Mouse (Mus musculus) kidney, postnatal 0 days (tissue): ENCODE results near the gene Lrrc4b. TPM values are rescaled to one million over a fixed set of nuclear protein-coding genes. Genes with fewer than 3 reads are reported as not detected.

ENCODE experiments used
- ATAC-seq: fragments of 200-750 bp; cut with Nextera tagmentation; replicated peaks from 2 replicates; pipeline ENCODE4 v1.8.0; 2017; ENCODE audit warnings: low read depth, moderate number of reproducible peaks, moderate TSS enrichment, moderate library complexity; ENCODE audit not compliant: low FRiP score
- DNase-seq: peaks from one replicate; pipeline ENCODE4 v3.0.0-alpha.2; 2016; ENCODE audit warnings: low spot score
- H3K27ac ChIP-seq: fragments of 300-500 bp; sonication (generic); 2 replicates; pipeline ENCODE4 v1.5.1; 2014; ENCODE audit warnings: mild to moderate bottlenecking
- H3K27me3 ChIP-seq: fragments of 300-500 bp; sonication (generic); 2 replicates; pipeline ENCODE4 v1.6.1; 2014; ENCODE audit warnings: low read length, mixed read lengths; ENCODE audit not compliant: insufficient read depth
- H3K36me3 ChIP-seq: fragments of 300-500 bp; sonication (generic); 2 replicates; pipeline ENCODE4 v1.6.1; 2014; ENCODE audit warnings: low read length, mixed read lengths; ENCODE audit not compliant: insufficient read depth
- H3K4me1 ChIP-seq: fragments of 300-500 bp; sonication (generic); replicated peaks from 2 replicates; pipeline ENCODE4 v1.6.1; 2014; ENCODE audit warnings: antibody characterized with exemption, low read length, mixed read lengths; ENCODE audit not compliant: insufficient read depth
- H3K4me2 ChIP-seq: fragments of 300-500 bp; sonication (generic); 2 replicates; pipeline ENCODE4 v1.6.1; 2014; ENCODE audit warnings: mild to moderate bottlenecking, low read length, moderate library complexity, mixed read lengths
- H3K4me3 ChIP-seq: fragments of 300-500 bp; sonication (generic); replicated peaks from 2 replicates; pipeline ENCODE4 v1.5.1; 2014; ENCODE audit warnings: low read depth, low read length
- H3K9ac ChIP-seq: fragments of 300-500 bp; sonication (generic); 2 replicates; pipeline ENCODE4 v1.6.1; 2014; ENCODE audit warnings: low read depth, low read length
- H3K9me3 ChIP-seq: fragments of 300-500 bp; sonication (generic); replicated peaks from 2 replicates; pipeline ENCODE4 v1.6.1; 2016; ENCODE audit warnings: low read length, inconsistent platforms, mixed read lengths
- CTCF ChIP-seq: IDR thresholded peaks from 2 replicates; pipeline ENCODE4 v1.5.1; 2016; ENCODE audit warnings: antibody characterized with exemption, low read depth, mild to moderate bottlenecking, moderate library complexity
- WGBS: fragments of 180-500 bp; shearing (Covaris S2); extraction: QIAGEN DNeasy Blood & Tissue Kit; methylation state at CpG from one replicate; pipeline ENCODE4 v1.1.7; 2014; 5-methylcytosine and 5-hydroxymethylcytosine counted together
- polyA plus RNA-seq: library from polyadenylated mRNA; unstranded; fragments of >200 nt; fragmentation: Nextera tagmentation; extraction: Ambion mirVana; gene quantifications from 2 replicates; pipeline ENCODE4 v1.2.1, GENCODE M21; 2015

The Lrrc4b gene
- polyA plus RNA-seq, 1 experiment from 2014 or later: 0.26 TPM

DNA sequence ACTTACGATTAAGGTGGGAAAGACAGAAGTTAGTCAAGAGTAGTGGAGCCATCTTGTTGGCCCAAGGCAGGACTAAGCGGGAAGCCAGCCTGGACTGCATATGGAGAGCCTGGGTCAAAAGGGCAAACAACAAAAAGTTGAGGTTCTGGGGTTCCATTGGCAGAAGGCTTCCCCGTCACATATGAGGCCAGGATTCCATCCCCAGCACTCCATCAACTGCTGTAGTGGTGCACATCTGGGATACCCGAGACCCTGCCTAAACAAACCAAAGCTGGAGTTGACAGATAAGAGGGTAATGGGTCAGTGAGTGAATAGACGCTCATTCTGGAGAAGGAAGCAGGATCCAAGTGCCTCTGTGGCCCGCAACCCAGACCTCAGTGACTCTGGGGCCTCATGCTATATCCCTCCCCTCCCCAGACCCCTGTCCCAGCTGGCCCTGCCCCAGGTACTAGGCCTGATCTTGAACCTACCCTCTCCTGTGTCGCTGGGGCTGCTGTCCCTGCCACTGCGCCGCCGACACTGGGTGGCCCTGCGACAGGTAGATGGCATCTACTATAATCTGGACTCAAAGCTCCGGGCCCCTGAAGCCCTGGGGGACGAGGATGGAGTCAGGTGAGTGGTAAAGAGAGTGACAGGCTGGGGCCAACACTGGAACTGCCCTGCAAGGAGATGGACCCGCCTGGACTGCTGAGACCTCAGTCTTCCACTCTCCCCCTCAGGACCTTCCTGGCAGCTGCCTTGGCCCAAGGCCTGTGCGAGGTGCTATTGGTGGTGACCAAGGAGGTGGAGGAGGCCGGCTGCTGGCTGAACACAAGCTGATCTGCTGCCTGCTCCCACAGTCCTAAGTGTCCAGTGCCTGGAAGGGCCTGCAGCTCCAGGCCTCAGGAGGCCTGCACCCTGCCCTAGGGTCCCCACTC, 42.1 kb downstream of the Lrrc4b start:
- no peak overlapping the region for H3K4me2 ChIP-seq
- H3K9ac ChIP-seq: no peak overlapping the region
- no peaks in the 10 kb centered on the region for H3K36me3 ChIP-seq
- DNase-seq (no peak), ATAC-seq (no peak)
- H3K9me3 ChIP-seq: no peaks in the 10 kb centered on the region
- H3K4me3 ChIP-seq: no peak overlapping the region
- no peak for TF ChIP-seq CTCF
- 79% methylated on average over 16 of the region's 16 CpGs for WGBS
- 0 out of 2 replicates have a peak, but pooled peaks cover 7% of the 10 kb centered on the region for H3K4me1 ChIP-seq
- no peak overlapping the region for H3K27ac ChIP-seq
- 0 out of 2 replicates have a peak, but pooled peaks cover 8% of the 10 kb centered on the region for H3K27me3 ChIP-seq

DNA sequence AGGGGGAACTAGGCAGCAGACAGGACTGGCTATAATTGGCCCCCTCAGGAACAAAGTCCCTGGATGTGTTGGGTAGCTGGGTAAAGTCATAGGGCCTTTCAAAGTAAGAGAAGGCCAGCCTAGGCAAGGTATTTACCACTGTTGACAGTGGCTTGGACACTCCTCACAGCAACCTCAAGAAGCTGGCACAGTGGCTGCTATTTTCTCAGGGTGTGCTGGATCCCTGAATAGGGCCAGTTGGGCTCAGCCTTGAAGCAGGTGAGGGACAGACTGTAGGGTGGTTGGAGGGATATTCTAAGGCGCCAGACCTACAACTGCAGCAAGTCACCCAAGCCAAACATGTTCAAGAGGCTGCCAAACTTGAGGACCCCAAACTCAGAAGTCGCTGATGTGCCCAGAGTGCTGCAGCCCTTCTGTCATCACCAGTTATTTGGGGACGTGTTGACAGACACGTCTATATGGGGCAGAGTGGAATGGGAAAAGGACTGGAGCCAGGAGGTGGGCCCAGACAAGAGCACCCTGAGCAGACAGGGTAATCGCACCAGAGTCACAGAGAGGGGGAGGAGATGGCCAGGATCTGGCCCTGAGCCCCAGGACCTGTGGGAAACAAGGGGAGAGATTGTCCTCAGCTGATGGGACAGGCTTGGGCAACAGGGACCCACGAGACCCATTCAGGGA, 43.2 kb downstream of the Lrrc4b start:
- Histone ChIP-seq H3K9ac (no peak overlapping the region), H3K4me3 (no peak overlapping the region), H3K27ac (no peak overlapping the region), H3K4me1 (0 out of 2 replicates have a peak, but pooled peaks cover 7% of the 10 kb centered on the region), H3K36me3 (no peaks in the 10 kb centered on the region), H3K4me2 (no peak overlapping the region), H3K27me3 (0 out of 2 replicates have a peak, but pooled peaks cover 8% of the 10 kb centered on the region), H3K9me3 (no peaks in the 10 kb centered on the region)
- ATAC-seq (no peak), DNase-seq (no peak)
- 46% methylated on average over 6 of the region's 6 CpGs for WGBS
- TF ChIP-seq CTCF: no peak

DNA sequence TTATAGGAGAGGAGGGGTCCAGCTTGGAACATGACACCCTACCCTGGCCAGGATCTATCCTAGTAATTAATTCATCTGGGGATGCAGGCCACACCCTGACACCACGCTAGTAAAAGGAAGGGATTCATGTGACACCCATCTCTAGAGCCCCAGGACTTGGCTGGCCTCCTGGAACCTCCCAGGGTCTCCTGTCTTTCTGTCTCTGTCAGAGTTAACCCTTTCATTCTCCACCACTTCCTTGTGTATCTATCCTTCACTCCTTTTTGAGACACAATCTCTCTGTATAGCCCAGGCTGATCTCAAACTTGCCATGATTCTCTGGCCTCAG, 43.7 kb downstream of the Lrrc4b start:
- Histone ChIP-seq H3K27me3 (0 out of 2 replicates have a peak, but pooled peaks cover 8% of the 10 kb centered on the region), H3K27ac (no peak overlapping the region), H3K36me3 (no peaks in the 10 kb centered on the region), H3K4me2 (no peak overlapping the region), H3K4me1 (0 out of 2 replicates have a peak, but pooled peaks cover 7% of the 10 kb centered on the region), H3K9ac (no peak overlapping the region), H3K9me3 (no peaks in the 10 kb centered on the region), H3K4me3 (no peak overlapping the region)
- TF ChIP-seq CTCF: no peak
- no peak for ATAC-seq
- DNase-seq: no peak
- WGBS: 7% methylated on average over 1 of the region's 1 CpGs

DNA sequence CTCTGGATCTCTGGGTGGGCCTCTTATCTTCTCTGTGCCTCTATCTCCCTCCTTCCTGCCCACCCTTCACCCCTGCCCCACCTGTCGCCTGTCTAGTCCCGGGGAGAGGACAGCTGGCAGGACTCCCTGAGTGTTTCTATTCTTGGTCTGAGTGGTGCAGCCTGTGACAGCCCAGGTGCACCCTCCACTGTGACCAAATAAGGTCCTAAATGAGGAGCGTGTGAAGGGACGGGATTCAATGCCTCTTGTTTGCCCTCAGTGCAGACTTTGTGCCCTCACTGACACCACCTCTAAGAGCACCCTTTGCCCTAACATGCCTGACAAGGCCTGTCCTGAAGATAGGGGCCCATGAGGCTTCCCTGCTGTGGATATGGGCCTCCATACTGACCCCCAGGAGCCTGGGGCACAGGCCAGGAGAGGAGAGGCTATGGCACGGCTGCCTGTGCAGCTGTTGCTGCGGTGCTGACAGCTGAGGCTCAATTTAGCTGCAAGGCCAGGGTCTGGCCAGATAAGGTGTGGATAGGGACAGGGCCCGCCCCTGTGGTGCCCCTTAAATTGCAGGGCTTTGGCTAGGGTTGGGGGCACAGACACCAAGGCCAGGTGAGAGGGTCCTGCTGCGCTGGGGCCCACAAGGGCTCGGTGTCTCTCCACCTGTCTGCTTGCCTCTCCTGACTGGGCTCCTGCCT, 44.3 kb downstream of the Lrrc4b start:
- DNase-seq: no peak
- H3K4me1 ChIP-seq: 0 out of 2 replicates have a peak, but pooled peaks cover 7% of the 10 kb centered on the region
- no peak overlapping the region for H3K4me3 ChIP-seq
- no peak overlapping the region for H3K4me2 ChIP-seq
- H3K27me3 ChIP-seq: 0 out of 2 replicates have a peak, but pooled peaks cover 8% of the 10 kb centered on the region
- no peaks in the 10 kb centered on the region for H3K36me3 ChIP-seq
- no peak for TF ChIP-seq CTCF
- no peak for ATAC-seq
- 50% methylated on average over 9 of the region's 9 CpGs for WGBS
- H3K9ac ChIP-seq: no peak overlapping the region
- no peaks in the 10 kb centered on the region for H3K9me3 ChIP-seq
- H3K27ac ChIP-seq: no peak overlapping the region

DNA sequence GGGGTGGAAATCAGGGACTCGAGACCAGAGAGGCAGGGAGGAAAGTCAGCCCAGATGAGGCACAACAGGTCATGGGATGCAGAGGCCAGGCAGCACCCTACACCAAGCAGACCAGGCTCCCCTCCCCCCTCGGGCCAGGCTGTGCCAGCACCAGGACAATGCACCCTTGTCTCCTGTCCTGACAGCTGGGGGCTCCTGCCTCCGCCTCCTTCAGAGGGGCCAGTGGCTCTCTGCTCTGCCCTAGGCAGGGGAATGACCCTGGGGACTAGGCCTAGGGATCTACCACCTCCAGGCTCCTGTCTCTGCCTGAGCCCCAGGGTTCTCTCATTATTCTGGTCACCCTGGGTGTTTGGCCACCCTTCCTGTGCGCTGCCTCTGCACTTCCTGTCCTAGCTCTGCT, 45.6 kb downstream of the Lrrc4b start:
- no peak for DNase-seq
- no peak overlapping the region for H3K27ac ChIP-seq
- H3K4me2 ChIP-seq: no peak overlapping the region
- no peak overlapping the region for H3K9ac ChIP-seq
- H3K36me3 ChIP-seq: no peaks in the 10 kb centered on the region
- TF ChIP-seq CTCF: no peak
- H3K27me3 ChIP-seq: 0 out of 2 replicates have a peak, but pooled peaks cover 12% of the 10 kb centered on the region
- no peak overlapping the region for H3K4me3 ChIP-seq
- no peaks in the 10 kb centered on the region for H3K4me1 ChIP-seq
- 33% methylated on average over 4 of the region's 4 CpGs for WGBS
- ATAC-seq: no peak
- no peaks in the 10 kb centered on the region for H3K9me3 ChIP-seq

DNA sequence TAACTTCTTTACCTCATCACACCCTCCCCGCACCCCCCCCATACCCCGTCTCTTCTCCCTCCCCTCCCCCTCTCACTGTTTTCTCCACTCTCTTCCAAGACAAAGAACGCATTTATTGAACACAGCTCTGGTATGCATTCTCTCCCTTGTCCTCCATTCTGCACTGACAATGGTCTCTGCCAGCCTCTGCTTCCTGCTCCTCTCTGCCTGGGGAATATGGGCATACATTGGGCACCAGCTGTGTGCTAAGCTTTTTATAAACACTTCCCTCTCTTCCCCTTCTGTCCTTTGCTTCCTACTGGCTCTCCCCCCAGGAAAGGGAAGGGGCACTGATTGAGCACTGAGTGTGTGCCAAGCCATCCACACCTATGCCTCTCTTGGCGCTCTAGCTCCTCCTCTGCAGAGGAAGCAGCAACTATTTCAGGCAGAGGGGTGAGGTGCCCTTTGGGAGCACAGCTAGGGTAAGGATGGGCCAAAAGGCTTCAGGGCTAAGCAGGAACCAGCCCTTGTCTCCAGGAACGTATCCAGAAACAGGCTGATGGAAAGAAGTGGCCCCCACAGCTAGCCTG, 46.3 kb downstream of the Lrrc4b start:
- TF ChIP-seq CTCF: no peak
- no peaks in the 10 kb centered on the region for H3K9me3 ChIP-seq
- H3K27me3 ChIP-seq: 0 out of 2 replicates have a peak, but pooled peaks cover 14% of the 10 kb centered on the region
- no peak overlapping the region for H3K9ac ChIP-seq
- WGBS: 40% methylated on average over 5 of the region's 5 CpGs
- no peak overlapping the region for H3K4me3 ChIP-seq
- H3K36me3 ChIP-seq: no peaks in the 10 kb centered on the region
- ATAC-seq (no peak), DNase-seq (no peak)
- no peak overlapping the region for H3K4me2 ChIP-seq
- H3K4me1 ChIP-seq: no peaks in the 10 kb centered on the region
- H3K27ac ChIP-seq: no peak overlapping the region
